ENCODE assay signal across 24 mouse cellular contexts in genomic region chr13:8691448-8691847, GRCm38 (mm10).
A peak's percentile ranks its signal among the peaks of the same experiment; 100 is the strongest.
DNase-seq lines count a peak whose midpoint lies in the region; ATAC-seq and TF ChIP-seq lines count a peak whose summit lies in the region.
"Had no signal": no experiment of that assay in that cellular context is flagged by ENCODE, and none has a peak within 500 bp of the region (broad histone marks: within the 10 kb centered on the region; RNA-seq: fewer than 3 reads in every experiment).

No protein-coding gene starts in this region.

- no peaks in the 10 kb centered on the region for H3K27me3 ChIP-seq in forebrain, embryonic 12.5 days
- no peaks in the 10 kb centered on the region for H3K27me3 ChIP-seq in forebrain, embryonic 10.5 days (ENCODE audit: poor library complexity, severe bottlenecking)
- no peaks in the 10 kb centered on the region for H3K27me3 ChIP-seq in hindbrain, embryonic 13.5 days
- H3K27me3 ChIP-seq in hindbrain, embryonic 10.5 days (ENCODE audit: insufficient read depth, poor library complexity, severe bottlenecking): no peaks in the 10 kb centered on the region
- no peaks in the 10 kb centered on the region for H3K27me3 ChIP-seq in midbrain, postnatal 0 days (ENCODE audit: insufficient read depth, low read length)
- no peaks in the 10 kb centered on the region for H3K27me3 ChIP-seq in liver, embryonic 11.5 days (replicated peaks; ENCODE audit: control insufficient read depth, insufficient read depth, low read length)
- H3K27me3 ChIP-seq: CH12.LX; liver, embryonic 15.5 days had no signal

- ATAC-seq in forebrain, embryonic 12.5 days (ENCODE audit: low FRiP score): peak; percentile 18; the same call in 1 of the 2 replicates
- peak; percentile 25; the same call in 1 of the 2 replicates for ATAC-seq in hindbrain, embryonic 13.5 days (ENCODE audit: low FRiP score)
- 0 out of 2 replicates have a peak, but pooled peaks have one; percentile 41 for ATAC-seq in midbrain, postnatal 0 days (ENCODE audit: low FRiP score)
- no peak for ATAC-seq in liver, embryonic 11.5 days (replicated peaks; ENCODE audit: low FRiP score)
- ATAC-seq: inflammation-experienced regulatory T-cells, adult 6 months had no signal

- no peak for TF ChIP-seq CTCF in brain, embryonic 14.5 days (IDR thresholded peaks at IDR 0.05; ENCODE audit: borderline replicate concordance, extremely low read depth, insufficient read depth, insufficient read length)
- TF ChIP-seq CTCF in midbrain, postnatal 0 days (IDR thresholded peaks at IDR 0.05): no peak

- H3K4me2 ChIP-seq in forebrain, embryonic 12.5 days: no peak overlapping the region
- H3K4me2 ChIP-seq in hindbrain, embryonic 13.5 days: no peak overlapping the region
- H3K4me2 ChIP-seq in midbrain, postnatal 0 days (ENCODE audit: low read depth, low read length, poor library complexity, severe bottlenecking): no peak overlapping the region
- no peak overlapping the region for H3K4me2 ChIP-seq in liver, embryonic 11.5 days
- H3K4me2 ChIP-seq: liver, embryonic 15.5 days; lung, embryonic 14.5 days had no signal

- no peaks in the 10 kb centered on the region for H3K36me3 ChIP-seq in forebrain, embryonic 12.5 days (replicated peaks)
- no peaks in the 10 kb centered on the region for H3K36me3 ChIP-seq in forebrain, embryonic 10.5 days (replicated peaks)
- H3K36me3 ChIP-seq in hindbrain, embryonic 13.5 days: no peaks in the 10 kb centered on the region
- no peaks in the 10 kb centered on the region for H3K36me3 ChIP-seq in hindbrain, embryonic 10.5 days
- no peaks in the 10 kb centered on the region for H3K36me3 ChIP-seq in midbrain, postnatal 0 days (ENCODE audit: insufficient read depth, low read length)
- no peaks in the 10 kb centered on the region for H3K36me3 ChIP-seq in liver, embryonic 11.5 days (ENCODE audit: control insufficient read depth, insufficient read depth, low read length)
- H3K36me3 ChIP-seq: heart, embryonic 10.5 days; liver, embryonic 15.5 days had no signal

- no peak overlapping the region for H3K27ac ChIP-seq in forebrain, embryonic 12.5 days
- H3K27ac ChIP-seq in forebrain, embryonic 10.5 days: no peak overlapping the region
- no peak overlapping the region for H3K27ac ChIP-seq in hindbrain, embryonic 13.5 days
- H3K27ac ChIP-seq in hindbrain, embryonic 10.5 days: no peak overlapping the region
- H3K27ac ChIP-seq in midbrain, postnatal 0 days (ENCODE audit: low read depth, low read length): no peak overlapping the region
- H3K27ac ChIP-seq in liver, embryonic 11.5 days (ENCODE audit: low read depth, low read length): no peak overlapping the region
- H3K27ac ChIP-seq: heart, embryonic 10.5 days; liver, embryonic 15.5 days had no signal

- DNase-seq in forebrain, embryonic 10.5 days (ENCODE audit: extremely low spot score, low spot score): no peak
- DNase-seq in hindbrain, embryonic 10.5 days (ENCODE audit: low spot score): no peak
- peak; percentile 60 for DNase-seq in brain, embryonic 14.5 days (ENCODE audit: low read depth)
- peak; percentile 34 for DNase-seq in midbrain, postnatal 0 days (ENCODE audit: low spot score)
- DNase-seq in liver, embryonic 11.5 days (ENCODE audit: low spot score): no peak
- no peak for DNase-seq in thymus, postnatal 14 days
- DNase-seq: adrenal gland, adult 8-10 months; cerebellum, adult 11 months; cerebellum, adult 9-10 months; gastrocnemius, postnatal 25 days; heart, adult 11 months; heart, postnatal 36 days; kidney, adult 11 months; kidney, postnatal 14 days; layer of hippocampus, adult 9-11 months; liver; lung, embryonic 14.5 days; lung, postnatal 14 days had no signal

- WGBS in forebrain, embryonic 12.5 days: 39% methylated on average over 6 of the region's 6 CpGs
- 79% methylated on average over 6 of the region's 6 CpGs for WGBS in forebrain, embryonic 10.5 days
- 48% methylated on average over 6 of the region's 6 CpGs for WGBS in hindbrain, embryonic 13.5 days
- WGBS in hindbrain, embryonic 10.5 days: 81% methylated on average over 6 of the region's 6 CpGs
- whole genome bisulfite sequencing in midbrain, postnatal 0 days: 22% methylated on average over 6 of the region's 6 CpGs
- WGBS in liver, embryonic 11.5 days: 80% methylated on average over 6 of the region's 6 CpGs

- H3K4me1 ChIP-seq in forebrain, embryonic 12.5 days: peaks cover 7% of the 10 kb centered on the region
- H3K4me1 ChIP-seq in forebrain, embryonic 10.5 days: peaks cover 11% of the 10 kb centered on the region
- peaks cover 11% of the 10 kb centered on the region for H3K4me1 ChIP-seq in hindbrain, embryonic 13.5 days (replicated peaks)
- 0 out of 2 replicates have a peak, but pooled peaks cover 5% of the 10 kb centered on the region for H3K4me1 ChIP-seq in hindbrain, embryonic 10.5 days (replicated peaks)
- peaks cover 2% of the 10 kb centered on the region; the same call in 1 of the 2 replicates for H3K4me1 ChIP-seq in midbrain, postnatal 0 days (ENCODE audit: insufficient read depth, low read length)
- no peaks in the 10 kb centered on the region for H3K4me1 ChIP-seq in liver, embryonic 11.5 days (replicated peaks; ENCODE audit: control insufficient read depth, insufficient read depth, low read length)
- H3K4me1 ChIP-seq: heart, embryonic 10.5 days; liver, embryonic 15.5 days had no signal

- H3K4me3 ChIP-seq in forebrain, embryonic 12.5 days (replicated peaks): no peak overlapping the region
- no peak overlapping the region for H3K4me3 ChIP-seq in forebrain, embryonic 10.5 days
- no peak overlapping the region for H3K4me3 ChIP-seq in hindbrain, embryonic 13.5 days
- H3K4me3 ChIP-seq in hindbrain, embryonic 10.5 days: no peak overlapping the region
- no peak overlapping the region for H3K4me3 ChIP-seq in midbrain, postnatal 0 days (ENCODE audit: low read depth, low read length)
- no peak overlapping the region for H3K4me3 ChIP-seq in liver, embryonic 11.5 days (ENCODE audit: low read depth, low read length)
- H3K4me3 ChIP-seq: heart, embryonic 10.5 days; liver, embryonic 15.5 days had no signal

- TF ChIP-seq POLR2A in brain, embryonic 14.5 days (IDR thresholded peaks at IDR 0.05; ENCODE audit: borderline replicate concordance, extremely low read depth, insufficient read depth, insufficient read length, poor library complexity, severe bottlenecking): no peak

- H3K9me3 ChIP-seq in forebrain, embryonic 12.5 days: no peaks in the 10 kb centered on the region
- H3K9me3 ChIP-seq in forebrain, embryonic 10.5 days: no peaks in the 10 kb centered on the region
- no peaks in the 10 kb centered on the region for H3K9me3 ChIP-seq in hindbrain, embryonic 13.5 days
- H3K9me3 ChIP-seq in hindbrain, embryonic 10.5 days: no peaks in the 10 kb centered on the region
- no peaks in the 10 kb centered on the region for H3K9me3 ChIP-seq in midbrain, postnatal 0 days (ENCODE audit: low read length)
- no peaks in the 10 kb centered on the region for H3K9me3 ChIP-seq in liver, embryonic 11.5 days (ENCODE audit: control insufficient read depth, low read length)
- H3K9me3 ChIP-seq: heart, embryonic 10.5 days; liver, embryonic 15.5 days had no signal

- H3K9ac ChIP-seq in forebrain, embryonic 12.5 days: no peak overlapping the region
- H3K9ac ChIP-seq in hindbrain, embryonic 13.5 days: no peak overlapping the region
- no peak overlapping the region for H3K9ac ChIP-seq in midbrain, postnatal 0 days (replicated peaks; ENCODE audit: low read length, poor library complexity, severe bottlenecking)
- no peak overlapping the region for H3K9ac ChIP-seq in liver, embryonic 11.5 days (ENCODE audit: low read depth, low read length)
- H3K9ac ChIP-seq: liver, embryonic 15.5 days; lung, embryonic 14.5 days had no signal

Comparison
In these comparisons a context has a peak if more than half of its experiments do, and no peak if none do; other contexts are left out.
1. DNase-seq: peak in brain, embryonic 14.5 days (single experiment) and midbrain, postnatal 0 days (single experiment); none in forebrain, embryonic 10.5 days (single experiment), hindbrain, embryonic 10.5 days (single experiment), liver, embryonic 11.5 days (single experiment) and thymus, postnatal 14 days (single experiment).